Mouse (Mus musculus): ENCODE results near the gene Prdx1. TPM values are rescaled to one million over a fixed set of nuclear protein-coding genes. Genes with fewer than 3 reads are reported as not detected.

Prdx1 gene
- 1,268 and 1,288 TPM in 2 replicates for polyA plus RNA-seq (2014; fragmentation: Nextera tagmentation; extraction: Ambion mirVana)

DNA sequence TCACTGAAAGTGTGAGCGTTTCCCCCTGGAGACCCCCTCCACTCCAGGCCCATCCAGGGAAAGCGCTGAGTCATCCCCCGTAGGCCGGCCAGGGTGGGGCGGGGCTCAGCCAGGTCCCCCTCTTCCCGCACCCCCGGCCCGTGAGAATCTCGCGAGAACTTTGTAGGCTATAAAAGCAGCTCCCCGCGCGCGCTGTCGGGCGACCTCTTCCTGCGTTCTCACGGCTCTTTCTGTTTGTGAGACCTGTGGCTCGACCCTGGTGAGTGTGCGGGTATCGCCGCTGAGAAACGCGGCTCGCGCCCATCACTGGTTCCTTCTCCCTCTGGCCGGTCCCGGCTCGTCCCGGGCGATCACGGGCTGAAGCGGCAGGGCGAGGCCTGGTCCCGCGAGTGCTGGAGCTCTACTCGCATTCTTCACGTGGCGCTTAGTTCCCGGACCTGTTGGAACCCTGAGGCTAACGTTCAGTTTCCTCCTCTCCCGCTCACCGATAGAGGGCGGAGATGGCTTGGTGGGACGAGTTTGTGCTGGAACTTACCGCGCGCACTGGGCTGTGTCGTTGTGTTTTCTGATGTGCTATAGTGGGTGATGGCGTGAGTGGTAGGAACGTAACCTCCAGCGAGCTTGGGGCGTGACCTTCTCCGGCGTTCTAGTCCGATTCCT is at the start of gene Prdx1:
Prdx1 (plus strand) TSS at position 143 of the 660 bp plus-strand sequence.
- WGBS: under 1% methylated on average over 55 of the region's 56 CpGs
- H3K9ac ChIP-seq (ENCODE audit: low read length): peak within 1 kb of the TSS; percentile 82
- peaks cover 14% of the 10 kb centered on the region for H3K4me1 ChIP-seq (replicated peaks; ENCODE audit: control insufficient read depth, insufficient read depth, low read length)
- peaks cover 33% of the 10 kb centered on the region for H3K36me3 ChIP-seq (ENCODE audit: control insufficient read depth, insufficient read depth, low read length)
- H3K4me3 ChIP-seq (ENCODE audit: low read depth, low read length): peak within 1 kb of the TSS; percentile 74
- DNase-seq (ENCODE audit: low spot score): peak; percentile 100
- no peaks in the 10 kb centered on the region for H3K27me3 ChIP-seq (replicated peaks; ENCODE audit: control insufficient read depth, insufficient read depth, low read length)
- peak within 1 kb of the TSS; percentile 97 for H3K27ac ChIP-seq (ENCODE audit: low read depth)
- ATAC-seq (replicated peaks; ENCODE audit: low FRiP score, low TSS enrichment, low read depth): peak; percentile 97
- peak within 1 kb of the TSS; percentile 73 for H3K4me2 ChIP-seq (ENCODE audit: low read length)
- H3K9me3 ChIP-seq (ENCODE audit: control insufficient read depth, low read length): no peaks in the 10 kb centered on the region

DNA sequence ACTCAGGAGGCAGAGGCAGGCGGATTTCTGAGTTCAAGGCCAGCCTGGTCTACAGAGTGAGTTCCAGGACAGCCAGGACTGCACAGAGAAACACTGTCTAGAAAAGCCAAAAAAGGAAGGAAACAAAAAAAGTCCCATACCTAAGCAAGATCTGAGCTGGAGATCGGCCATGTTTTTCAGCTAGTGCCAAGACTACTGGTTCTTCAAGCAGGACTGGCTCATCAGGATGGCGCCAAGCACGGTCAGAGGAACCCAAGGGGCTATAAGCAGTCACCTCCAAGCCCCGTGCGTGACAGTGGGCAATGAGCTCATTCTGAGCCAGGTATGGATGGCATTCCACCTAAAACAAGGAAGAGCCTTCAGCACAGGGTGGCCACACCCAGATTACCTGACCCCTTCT is 46.5 kb upstream of the Prdx1 start:
- H3K27ac ChIP-seq (ENCODE audit: low read depth): no peak overlapping the region
- H3K4me2 ChIP-seq (ENCODE audit: low read length): no peak overlapping the region
- H3K36me3 ChIP-seq (ENCODE audit: control insufficient read depth, insufficient read depth, low read length): peaks cover 93% of the 10 kb centered on the region
- H3K27me3 ChIP-seq (replicated peaks; ENCODE audit: control insufficient read depth, insufficient read depth, low read length): no peaks in the 10 kb centered on the region
- ATAC-seq (replicated peaks; ENCODE audit: low FRiP score, low TSS enrichment, low read depth) (no peak), DNase-seq (ENCODE audit: low spot score) (no peak)
- no peak overlapping the region for H3K9ac ChIP-seq (ENCODE audit: low read length)
- H3K9me3 ChIP-seq (ENCODE audit: control insufficient read depth, low read length): no peaks in the 10 kb centered on the region
- H3K4me1 ChIP-seq (replicated peaks; ENCODE audit: control insufficient read depth, insufficient read depth, low read length): no peaks in the 10 kb centered on the region
- H3K4me3 ChIP-seq (ENCODE audit: low read depth, low read length): no peak overlapping the region
- WGBS: 98% methylated on average over 6 of the region's 6 CpGs

DNA sequence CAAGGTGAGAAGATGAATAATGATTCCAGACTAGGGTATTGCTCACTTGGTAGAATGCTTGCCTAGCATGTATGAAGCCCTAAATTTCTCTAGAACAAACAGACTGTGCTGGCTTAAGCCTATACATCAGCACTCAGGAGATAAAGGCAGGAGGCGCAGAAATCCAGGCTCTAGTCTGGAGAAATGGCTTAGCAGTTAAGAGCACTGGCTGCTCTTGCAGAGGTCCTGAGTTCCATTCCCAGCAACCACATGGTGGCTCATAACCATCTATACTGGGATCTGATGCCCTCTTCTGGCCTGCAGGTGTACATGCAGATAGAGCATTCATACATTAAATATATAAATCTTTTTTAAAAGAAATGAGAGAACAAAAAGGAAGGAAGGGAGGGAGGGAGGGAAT is 43.3 kb upstream of the Prdx1 start:
- Histone ChIP-seq H3K27me3 (replicated peaks; ENCODE audit: control insufficient read depth, insufficient read depth, low read length) (no peaks in the 10 kb centered on the region), H3K27ac (ENCODE audit: low read depth) (no peak overlapping the region), H3K9me3 (ENCODE audit: control insufficient read depth, low read length) (no peaks in the 10 kb centered on the region), H3K4me1 (replicated peaks; ENCODE audit: control insufficient read depth, insufficient read depth, low read length) (no peaks in the 10 kb centered on the region), H3K36me3 (ENCODE audit: control insufficient read depth, insufficient read depth, low read length) (peaks cover 86% of the 10 kb centered on the region), H3K9ac (ENCODE audit: low read length) (no peak overlapping the region), H3K4me2 (ENCODE audit: low read length) (no peak overlapping the region), H3K4me3 (ENCODE audit: low read depth, low read length) (no peak overlapping the region)
- DNase-seq (ENCODE audit: low spot score) (no peak), ATAC-seq (replicated peaks; ENCODE audit: low FRiP score, low TSS enrichment, low read depth) (no peak)
- WGBS: 94% methylated on average over 1 of the region's 1 CpGs

DNA sequence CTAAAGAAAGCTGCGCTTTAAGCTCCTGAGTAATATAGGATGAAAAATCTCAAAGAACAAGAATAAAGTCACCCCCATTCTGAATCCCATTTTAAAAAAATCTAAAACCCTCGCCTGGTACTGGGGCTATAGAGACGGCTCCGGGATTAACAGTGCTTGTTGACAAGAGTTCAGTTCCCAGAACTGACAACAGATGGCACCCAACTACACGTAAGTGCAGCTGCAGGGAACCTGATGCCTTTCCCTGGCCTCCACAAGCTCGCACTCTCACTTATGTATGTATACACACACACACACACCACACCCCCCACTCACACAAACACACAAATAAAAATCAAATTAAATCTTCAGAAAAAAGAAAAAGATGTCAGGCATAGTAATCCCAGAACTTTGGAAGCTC is 41.0 kb upstream of the Prdx1 start:
- H3K36me3 ChIP-seq (ENCODE audit: control insufficient read depth, insufficient read depth, low read length): peaks cover 88% of the 10 kb centered on the region
- H3K4me3 ChIP-seq (ENCODE audit: low read depth, low read length): no peak overlapping the region
- H3K27me3 ChIP-seq (replicated peaks; ENCODE audit: control insufficient read depth, insufficient read depth, low read length): no peaks in the 10 kb centered on the region
- H3K27ac ChIP-seq (ENCODE audit: low read depth): no peak overlapping the region
- H3K9me3 ChIP-seq (ENCODE audit: control insufficient read depth, low read length): no peaks in the 10 kb centered on the region
- no peak overlapping the region for H3K9ac ChIP-seq (ENCODE audit: low read length)
- ATAC-seq (replicated peaks; ENCODE audit: low FRiP score, low TSS enrichment, low read depth) (no peak), DNase-seq (ENCODE audit: low spot score) (no peak)
- no peak overlapping the region for H3K4me2 ChIP-seq (ENCODE audit: low read length)
- WGBS: 57% methylated on average over 6 of the region's 6 CpGs
- peaks cover 4% of the 10 kb centered on the region; the same call in 1 of the 2 replicates for H3K4me1 ChIP-seq (replicated peaks; ENCODE audit: control insufficient read depth, insufficient read depth, low read length)

GRCm38 (mm10) chr4:116645624-116646023 is 39.7 kb upstream of the Prdx1 start:
- Histone ChIP-seq H3K27me3 (replicated peaks; ENCODE audit: control insufficient read depth, insufficient read depth, low read length) (no peaks in the 10 kb centered on the region), H3K9ac (ENCODE audit: low read length) (no peak overlapping the region), H3K27ac (ENCODE audit: low read depth) (no peak overlapping the region), H3K4me2 (ENCODE audit: low read length) (no peak overlapping the region), H3K9me3 (ENCODE audit: control insufficient read depth, low read length) (no peaks in the 10 kb centered on the region), H3K36me3 (ENCODE audit: control insufficient read depth, insufficient read depth, low read length) (peaks cover 78% of the 10 kb centered on the region), H3K4me3 (ENCODE audit: low read depth, low read length) (no peak overlapping the region), H3K4me1 (replicated peaks; ENCODE audit: control insufficient read depth, insufficient read depth, low read length) (peaks cover 7% of the 10 kb centered on the region)
- WGBS: 87% methylated on average over 7 of the region's 7 CpGs
- DNase-seq (ENCODE audit: low spot score): no peak
- ATAC-seq (replicated peaks; ENCODE audit: low FRiP score, low TSS enrichment, low read depth): no peak

- H3K9ac ChIP-seq (ENCODE audit: low read length): no peak overlapping the region
- no peak for ATAC-seq (replicated peaks; ENCODE audit: low FRiP score, low TSS enrichment, low read depth)
- no peak overlapping the region; the same call in 1 of the 2 replicates for H3K4me2 ChIP-seq (ENCODE audit: low read length)
- H3K4me1 ChIP-seq (replicated peaks; ENCODE audit: control insufficient read depth, insufficient read depth, low read length): peaks cover 7% of the 10 kb centered on the region
- DNase-seq (ENCODE audit: low spot score): no peak
- H3K36me3 ChIP-seq (ENCODE audit: control insufficient read depth, insufficient read depth, low read length): peaks cover 43% of the 10 kb centered on the region
- H3K4me3 ChIP-seq (ENCODE audit: low read depth, low read length): no peak overlapping the region
- no peaks in the 10 kb centered on the region for H3K9me3 ChIP-seq (ENCODE audit: control insufficient read depth, low read length)
- H3K27me3 ChIP-seq (replicated peaks; ENCODE audit: control insufficient read depth, insufficient read depth, low read length): no peaks in the 10 kb centered on the region
- no peak overlapping the region for H3K27ac ChIP-seq (ENCODE audit: low read depth)
- 98% methylated on average over 2 of the region's 2 CpGs for WGBS
These were observed 35.9 kb upstream of the Prdx1 start for GRCm38 (mm10) chr4:116649411-116649810.

- Histone ChIP-seq H3K9ac (ENCODE audit: low read length) (peak overlapping the region; percentile 94), H3K9me3 (ENCODE audit: control insufficient read depth, low read length) (no peaks in the 10 kb centered on the region), H3K27ac (ENCODE audit: low read depth) (peak overlapping the region; percentile 92; the same call in 1 of the 2 replicates), H3K4me2 (ENCODE audit: low read length) (peak overlapping the region; percentile 79), H3K36me3 (ENCODE audit: control insufficient read depth, insufficient read depth, low read length) (peaks cover 33% of the 10 kb centered on the region), H3K27me3 (replicated peaks; ENCODE audit: control insufficient read depth, insufficient read depth, low read length) (no peaks in the 10 kb centered on the region), H3K4me1 (replicated peaks; ENCODE audit: control insufficient read depth, insufficient read depth, low read length) (peaks cover 7% of the 10 kb centered on the region), H3K4me3 (ENCODE audit: low read depth, low read length) (peak overlapping the region; percentile 87)
- ATAC-seq (replicated peaks; ENCODE audit: low FRiP score, low TSS enrichment, low read depth): no peak
- WGBS: 32% methylated on average over 5 of the region's 5 CpGs
- DNase-seq (ENCODE audit: low spot score): no peak
These were observed 35.0 kb upstream of the Prdx1 start for GRCm38 (mm10) chr4:116650365-116650764.

DNA sequence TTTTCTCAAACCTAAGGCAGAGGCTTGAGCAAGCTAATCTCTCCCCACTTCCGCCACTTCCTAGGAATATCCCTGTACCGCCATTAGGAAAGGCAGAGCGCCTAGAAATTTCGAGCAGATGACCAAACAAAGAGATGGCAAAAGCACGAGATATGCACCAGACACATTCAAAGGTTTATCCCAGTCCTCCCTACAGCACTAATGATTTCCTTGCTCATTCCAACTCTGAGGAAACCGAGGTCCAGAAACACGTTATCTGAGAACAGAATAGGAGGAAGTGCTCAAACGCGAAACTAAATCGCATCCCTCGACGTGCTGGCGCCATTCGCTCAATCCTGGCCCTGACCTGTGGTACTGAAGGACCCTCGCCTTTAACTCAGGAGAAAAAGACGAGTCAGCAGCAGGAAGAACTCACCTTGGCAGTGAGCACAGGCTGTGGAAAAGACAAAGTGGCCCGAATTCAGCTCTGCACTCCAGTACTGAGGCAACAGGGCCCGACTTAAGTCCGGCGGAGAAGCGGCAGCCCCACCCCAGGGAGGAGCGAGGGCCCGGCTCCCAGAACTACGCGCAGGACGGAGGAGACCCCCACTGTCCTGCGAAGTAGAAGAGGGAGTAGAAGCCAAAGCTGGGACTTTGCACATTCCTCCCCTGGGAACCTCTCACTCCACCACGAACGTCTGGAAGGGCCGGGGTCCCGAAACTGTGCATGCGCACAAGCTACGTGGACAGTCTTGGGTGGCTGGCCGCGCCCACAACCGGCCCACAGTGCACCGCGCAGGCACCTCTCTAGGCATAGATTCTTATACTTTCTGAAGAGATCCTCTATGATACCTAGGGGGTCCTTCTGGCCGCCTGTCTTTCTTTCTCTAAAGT is 34.2 kb upstream of the Prdx1 start, which contains the start of gene Akr1a1:
Akr1a1 (minus strand) TSS at position 757 of the 873 bp plus-strand sequence.
- Histone ChIP-seq H3K9ac (ENCODE audit: low read length) (peak within 1 kb of the TSS; percentile 94), H3K4me3 (ENCODE audit: low read depth, low read length) (peak within 1 kb of the TSS; percentile 87), H3K27me3 (replicated peaks; ENCODE audit: control insufficient read depth, insufficient read depth, low read length) (no peaks in the 10 kb centered on the region), H3K4me1 (replicated peaks; ENCODE audit: control insufficient read depth, insufficient read depth, low read length) (peaks cover 7% of the 10 kb centered on the region), H3K9me3 (ENCODE audit: control insufficient read depth, low read length) (no peaks in the 10 kb centered on the region), H3K27ac (ENCODE audit: low read depth) (peak within 1 kb of the TSS; percentile 92), H3K36me3 (ENCODE audit: control insufficient read depth, insufficient read depth, low read length) (peaks cover 32% of the 10 kb centered on the region), H3K4me2 (ENCODE audit: low read length) (peak within 1 kb of the TSS; percentile 79)
- ATAC-seq (replicated peaks; ENCODE audit: low FRiP score, low TSS enrichment, low read depth) (peak; percentile 99), DNase-seq (ENCODE audit: low spot score) (peak; percentile 94)
- under 1% methylated on average over 39 of the region's 39 CpGs for WGBS

Measured in intestine, embryonic 14.5 days (tissue).